Mouse (Mus musculus) liver, embryonic 11.5 days (tissue): Measurements from ENCODE around the gene Gm20696. TPM values are rescaled to one million over a fixed set of nuclear protein-coding genes. Genes with fewer than 3 reads are reported as not detected.

Experiments used
- ATAC-seq: fragments of 200-750 bp; cut with Nextera tagmentation; replicated peaks from 2 replicates; pipeline ENCODE4 v1.8.0; 2017; ENCODE audit warnings: moderate number of reproducible peaks, mild to moderate bottlenecking, moderate TSS enrichment, moderate library complexity; ENCODE audit not compliant: low FRiP score
- DNase-seq: peaks from one replicate; pipeline ENCODE4 v3.0.0-alpha.2; 2017; ENCODE audit warnings: low spot score
- H3K27ac ChIP-seq: fragments of 300-500 bp; sonication (generic); 2 replicates; pipeline ENCODE4 v1.5.1; 2014; ENCODE audit warnings: mild to moderate bottlenecking, low read depth, low read length, control low read depth
- H3K27me3 ChIP-seq: fragments of 300-500 bp; sonication (generic); replicated peaks from 2 replicates; pipeline ENCODE4 v1.6.1; 2014; ENCODE audit warnings: low read length, mixed read lengths; ENCODE audit not compliant: control insufficient read depth, insufficient read depth
- H3K36me3 ChIP-seq: fragments of 300-500 bp; sonication (generic); 2 replicates; pipeline ENCODE4 v1.6.1; 2014; ENCODE audit warnings: mild to moderate bottlenecking, low read length, moderate library complexity, mixed read lengths; ENCODE audit not compliant: control insufficient read depth, insufficient read depth
- H3K4me1 ChIP-seq: fragments of 300-500 bp; sonication (generic); replicated peaks from 2 replicates; pipeline ENCODE4 v1.6.1; 2014; ENCODE audit warnings: low read length, mixed read lengths; ENCODE audit not compliant: control insufficient read depth, insufficient read depth
- H3K4me2 ChIP-seq: fragments of 300-500 bp; sonication (generic); 2 replicates; pipeline ENCODE4 v1.6.1; 2014; ENCODE audit warnings: mild to moderate bottlenecking, control low read depth, moderate library complexity
- H3K4me3 ChIP-seq: fragments of 300-500 bp; sonication (generic); 2 replicates; pipeline ENCODE4 v1.5.1; 2014; ENCODE audit warnings: low read depth, low read length, control low read depth
- H3K9ac ChIP-seq: fragments of 300-500 bp; sonication (generic); 2 replicates; pipeline ENCODE4 v1.6.1; 2014; ENCODE audit warnings: low read depth, low read length, control low read depth
- H3K9me3 ChIP-seq: fragments of 300-500 bp; sonication (generic); 2 replicates; pipeline ENCODE4 v1.6.1; 2016; ENCODE audit warnings: low read length, inconsistent platforms, mixed read lengths; ENCODE audit not compliant: control insufficient read depth
- WGBS: fragments of 180-500 bp; shearing (Covaris S2); extraction: QIAGEN DNeasy Blood & Tissue Kit; methylation state at CpG from one replicate; pipeline ENCODE4 v1.1.7; 2014; 5-methylcytosine and 5-hydroxymethylcytosine counted together
- polyA plus RNA-seq: library from polyadenylated mRNA; unstranded; fragments of >200 nt; fragmentation: Nextera tagmentation; extraction: Ambion mirVana; gene quantifications from 2 replicates; pipeline ENCODE4 v1.2.1, GENCODE M21; 2014

Gene Gm20696
- polyA plus RNA-seq, 1 experiment from 2014 or later, result 2.4 TPM

DNA sequence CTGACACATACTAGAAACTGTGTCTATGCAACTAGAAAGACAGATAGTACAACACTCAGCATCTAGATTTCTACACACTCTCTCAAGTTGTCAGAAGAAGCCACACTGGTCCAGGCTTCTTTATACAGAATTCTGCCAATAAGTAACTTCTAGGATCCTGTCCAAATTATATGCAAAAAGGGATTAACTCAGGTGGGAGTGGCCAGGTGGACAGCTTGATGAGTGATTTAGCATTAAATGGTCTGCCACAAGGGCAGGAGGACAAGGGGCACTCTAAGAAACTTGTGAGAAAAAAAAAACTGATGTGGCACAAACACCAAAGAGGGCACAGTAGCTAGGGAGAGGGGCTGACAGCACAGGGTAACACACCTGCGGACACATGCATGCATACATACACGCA is 340.7 kb downstream of the Gm20696 start:
- Histone ChIP-seq H3K9me3 (no peaks in the 10 kb centered on the region), H3K27ac (no peak overlapping the region), H3K36me3 (no peaks in the 10 kb centered on the region), H3K27me3 (no peaks in the 10 kb centered on the region), H3K9ac (no peak overlapping the region), H3K4me2 (no peak overlapping the region), H3K4me1 (no peaks in the 10 kb centered on the region; the same call in 1 of the 2 replicates), H3K4me3 (no peak overlapping the region)
- 93% methylated on average over 2 of the region's 2 CpGs for WGBS
- ATAC-seq, result no peak
- no peak for DNase-seq

GRCm38 (mm10) chr6:99325461-99325860 is 341.1 kb downstream of the Gm20696 start:
- H3K36me3 ChIP-seq, result no peaks in the 10 kb centered on the region
- H3K9ac ChIP-seq, result no peak overlapping the region
- H3K4me2 ChIP-seq, result no peak overlapping the region
- H3K4me1 ChIP-seq, result no peaks in the 10 kb centered on the region; the same call in 1 of the 2 replicates
- DNase-seq (no peak), ATAC-seq (no peak)
- H3K9me3 ChIP-seq, result no peaks in the 10 kb centered on the region
- no peak overlapping the region for H3K27ac ChIP-seq
- H3K27me3 ChIP-seq, result no peaks in the 10 kb centered on the region
- H3K4me3 ChIP-seq, result no peak overlapping the region
- WGBS, result 83% methylated on average over 5 of the region's 5 CpGs

- Histone ChIP-seq H3K9me3 (no peaks in the 10 kb centered on the region), H3K27ac (no peak overlapping the region), H3K9ac (no peak overlapping the region), H3K36me3 (no peaks in the 10 kb centered on the region), H3K4me1 (no peaks in the 10 kb centered on the region), H3K4me3 (no peak overlapping the region), H3K27me3 (no peaks in the 10 kb centered on the region), H3K4me2 (no peak overlapping the region)
- WGBS, result 81% methylated on average over 8 of the region's 8 CpGs
- no peak for ATAC-seq
- no peak for DNase-seq
These were observed 344.3 kb downstream of the Gm20696 start for GRCm38 (mm10) chr6:99322132-99322904.

DNA sequence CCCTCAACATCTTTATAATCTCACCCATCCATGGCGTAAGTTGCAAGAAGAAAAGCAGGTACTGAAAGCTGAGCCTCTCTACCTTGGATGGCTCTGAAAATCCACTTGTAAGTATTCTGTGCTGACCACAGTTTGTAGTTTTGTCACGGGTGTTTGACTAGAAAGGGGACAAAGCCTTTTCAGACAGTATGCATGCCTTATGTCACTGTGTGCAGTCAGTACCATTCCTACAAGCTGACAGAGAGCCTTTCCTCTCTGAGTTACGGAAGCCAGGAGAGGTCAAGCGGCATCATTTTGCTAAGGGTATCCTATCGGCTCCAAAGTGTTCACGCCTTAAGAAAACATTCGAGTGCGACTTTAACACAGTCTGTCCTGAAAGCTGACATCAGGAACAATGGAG is 346.2 kb downstream of the Gm20696 start:
- Histone ChIP-seq H3K4me1 (no peaks in the 10 kb centered on the region), H3K27ac (no peak overlapping the region), H3K4me2 (no peak overlapping the region), H3K4me3 (no peak overlapping the region), H3K9me3 (no peaks in the 10 kb centered on the region), H3K27me3 (no peaks in the 10 kb centered on the region), H3K36me3 (no peaks in the 10 kb centered on the region), H3K9ac (no peak overlapping the region)
- 84% methylated on average over 8 of the region's 8 CpGs for WGBS
- no peak for DNase-seq
- no peak for ATAC-seq

- no peak overlapping the region for H3K9ac ChIP-seq
- ATAC-seq (no peak), DNase-seq (no peak)
- no peaks in the 10 kb centered on the region for H3K9me3 ChIP-seq
- H3K4me1 ChIP-seq, result no peaks in the 10 kb centered on the region
- no peak overlapping the region for H3K4me3 ChIP-seq
- 85% methylated on average over 19 of the region's 19 CpGs for WGBS
- no peak overlapping the region for H3K27ac ChIP-seq
- H3K36me3 ChIP-seq, result no peaks in the 10 kb centered on the region
- H3K4me2 ChIP-seq, result no peak overlapping the region
- H3K27me3 ChIP-seq, result no peaks in the 10 kb centered on the region
These were observed 346.9 kb downstream of the Gm20696 start for GRCm38 (mm10) chr6:99319415-99320405.

DNA sequence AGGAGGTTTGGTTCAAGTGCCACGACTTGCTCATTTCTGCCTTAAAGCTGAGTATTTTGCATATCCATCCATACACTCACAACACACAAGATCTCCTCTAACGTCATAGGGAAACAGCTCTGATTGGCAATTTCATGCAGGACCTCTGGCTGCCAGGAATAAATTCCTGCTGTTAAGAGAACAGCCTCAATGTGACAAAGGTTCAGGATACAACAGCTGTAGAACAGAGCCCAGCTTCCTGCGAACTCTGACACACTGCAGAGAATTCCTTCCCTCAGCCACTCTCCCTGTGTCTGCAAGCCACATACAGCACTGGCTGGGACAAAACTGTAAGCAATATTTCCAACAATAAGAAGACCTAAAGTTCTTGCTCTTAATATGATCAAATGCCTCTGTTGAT is 351.9 kb downstream of the Gm20696 start:
- no peak overlapping the region for H3K27ac ChIP-seq
- DNase-seq, result no peak
- no peak for ATAC-seq

DNA sequence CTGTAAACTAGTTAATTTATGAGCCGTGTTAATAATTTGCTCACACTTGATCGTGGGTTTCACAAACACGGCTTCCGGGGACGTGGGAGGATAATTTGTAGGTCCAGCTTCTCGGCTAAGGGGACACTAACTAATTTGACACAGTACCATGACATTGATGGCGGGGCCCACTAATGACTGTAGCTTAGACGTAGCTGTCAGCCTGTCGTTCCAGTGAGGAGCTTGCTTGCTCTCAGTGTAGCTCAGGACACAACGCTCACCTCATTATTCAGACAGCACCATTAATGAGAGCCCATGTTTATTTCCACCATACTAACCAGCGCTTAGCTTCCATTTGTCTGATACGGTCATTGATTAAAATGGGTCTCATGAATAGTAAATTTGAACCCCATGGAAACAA is 356.1 kb downstream of the Gm20696 start:
- H3K36me3 ChIP-seq, result no peaks in the 10 kb centered on the region; the same call in 1 of the 2 replicates
- no peaks in the 10 kb centered on the region for H3K27me3 ChIP-seq
- WGBS, result 88% methylated on average over 12 of the region's 12 CpGs
- DNase-seq (no peak), ATAC-seq (no peak)
- no peaks in the 10 kb centered on the region for H3K4me1 ChIP-seq
- H3K4me2 ChIP-seq, result no peak overlapping the region
- H3K9me3 ChIP-seq, result no peaks in the 10 kb centered on the region
- no peak overlapping the region for H3K27ac ChIP-seq
- no peak overlapping the region for H3K9ac ChIP-seq
- H3K4me3 ChIP-seq, result no peak overlapping the region

More for the DNA sequence above, 351.9 kb downstream of the Gm20696 start:
- no peaks in the 10 kb centered on the region for H3K27me3 ChIP-seq
- no peak overlapping the region for H3K4me3 ChIP-seq
- no peak overlapping the region for H3K9ac ChIP-seq
- no peaks in the 10 kb centered on the region for H3K36me3 ChIP-seq
- 75% methylated on average over 3 of the region's 3 CpGs for WGBS
- no peaks in the 10 kb centered on the region for H3K4me1 ChIP-seq
- no peak overlapping the region for H3K4me2 ChIP-seq
- H3K9me3 ChIP-seq, result no peaks in the 10 kb centered on the region

DNA sequence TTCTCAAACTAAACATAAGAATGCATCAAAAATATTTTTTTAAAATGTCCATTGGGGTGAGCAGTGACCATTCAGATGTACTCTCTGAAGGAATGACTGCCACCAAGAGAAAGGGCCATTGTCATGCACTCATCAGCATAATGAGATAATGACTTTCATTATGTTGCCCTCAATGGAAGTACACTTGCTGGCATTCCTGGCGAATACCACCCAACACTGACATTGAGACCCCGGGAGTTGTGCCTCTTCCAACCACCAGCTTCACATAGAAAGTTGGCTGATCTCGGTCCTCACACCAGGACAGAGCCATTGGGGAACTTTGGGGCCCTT is 356.5 kb downstream of the Gm20696 start:
- Histone ChIP-seq H3K4me2 (no peak overlapping the region), H3K27ac (no peak overlapping the region), H3K9ac (no peak overlapping the region), H3K4me3 (no peak overlapping the region), H3K27me3 (no peaks in the 10 kb centered on the region), H3K4me1 (no peaks in the 10 kb centered on the region), H3K9me3 (no peaks in the 10 kb centered on the region), H3K36me3 (no peaks in the 10 kb centered on the region; the same call in 1 of the 2 replicates)
- 77% methylated on average over 3 of the region's 3 CpGs for WGBS
- DNase-seq, result no peak
- no peak for ATAC-seq
